ENCODE assay signal across 28 mouse cellular contexts in genomic region chr11:105899151-105899550, GRCm38 (mm10). TPM values are rescaled to one million over a fixed set of nuclear protein-coding genes. Genes with fewer than 3 reads are reported as not detected.
DNase-seq lines count a peak whose midpoint lies in the region; ATAC-seq and TF ChIP-seq lines count a peak whose summit lies in the region.
"Had no signal": no experiment of that assay in that cellular context is flagged by ENCODE, and none has a peak within 500 bp of the region (broad histone marks: within the 10 kb centered on the region; RNA-seq: fewer than 3 reads in every experiment).

No protein-coding gene starts in this region.

- 0 out of 2 replicates have a peak, but pooled peaks cover 7% of the 10 kb centered on the region for H3K4me1 ChIP-seq in heart, embryonic 15.5 days (replicated peaks)
- H3K4me1 ChIP-seq in ES-Bruce4 (ENCODE audit: control insufficient read depth, insufficient read depth, low read length) (no peaks in the 10 kb centered on the region), MEL (ENCODE audit: control insufficient read depth in 1 of 2, insufficient read depth in 2 of 2, low read length in 2 of 2) (no peaks in the 10 kb centered on the region)
- no peaks in the 10 kb centered on the region for H3K4me1 ChIP-seq in hindbrain, embryonic 14.5 days (replicated peaks; ENCODE audit: control insufficient read depth, insufficient read depth, low read length)
- H3K4me1 ChIP-seq: embryonic facial prominence, embryonic 12.5 days; embryonic facial prominence, embryonic 15.5 days; heart, embryonic 10.5 days; hindbrain, embryonic 15.5 days had no signal

- no peak for ATAC-seq in heart, embryonic 15.5 days (replicated peaks; ENCODE audit: insufficient number of reproducible peaks, insufficient read depth, low FRiP score, low read depth)
- ATAC-seq in activated CD4-positive, CD25-positive, alpha-beta regulatory T cell, adult 4 months, result no peak
- ATAC-seq in hindbrain, embryonic 14.5 days (ENCODE audit: low FRiP score), result no peak
- ATAC-seq: CD4-positive, CD25-positive, alpha-beta regulatory T cell, adult 4 months; forebrain, embryonic 14.5 days; forebrain, postnatal 0 days; intestine, postnatal 0 days; Patski had no signal

- 22% methylated on average over 1 of the region's 1 CpGs for WGBS in heart, embryonic 15.5 days
- WGBS in hindbrain, embryonic 14.5 days, result 50% methylated on average over 1 of the region's 1 CpGs

- no peak for TF ChIP-seq POLR2A in ES-Bruce4 (IDR thresholded peaks at IDR 0.05; ENCODE audit: insufficient read depth, low read length)
- TF ChIP-seq POLR2A in MEL (IDR thresholded peaks at IDR 0.05; ENCODE audit: control insufficient read depth in 1 of 2, insufficient read depth in 1 of 2, low read depth in 1 of 2, low read length in 2 of 2, poor library complexity in 1 of 2), result no peak

- H3K36me3 ChIP-seq in heart, embryonic 15.5 days, result peaks cover 24% of the 10 kb centered on the region
- H3K36me3 ChIP-seq in ES-Bruce4 (ENCODE audit: control insufficient read depth, insufficient read depth, low read length, poor library complexity, severe bottlenecking) (no peaks in the 10 kb centered on the region), MEL (ENCODE audit: control insufficient read depth in 1 of 2, insufficient read depth in 2 of 2, low read length in 2 of 2) (no peaks in the 10 kb centered on the region)
- H3K36me3 ChIP-seq in hindbrain, embryonic 14.5 days (replicated peaks; ENCODE audit: control insufficient read depth, insufficient read depth), result peaks cover 84% of the 10 kb centered on the region

- TF ChIP-seq EP300 in ES-Bruce4 (IDR thresholded peaks at IDR 0.05; ENCODE audit: insufficient read depth, low read depth, low read length), result no peak
- TF ChIP-seq EP300 in MEL (IDR thresholded peaks at IDR 0.05; ENCODE audit: low read depth in 1 of 2, low read length in 2 of 2), result no peak

- TF ChIP-seq RAD21 in MEL (IDR thresholded peaks at IDR 0.05; ENCODE audit: low read depth, low read length), result no peak

- TF ChIP-seq CTCF in ES-Bruce4 (IDR thresholded peaks at IDR 0.05; ENCODE audit: low read depth, low read length) (no peak), MEL (IDR thresholded peaks at IDR 0.05 in 2 of 3, conservative IDR thresholded peaks at IDR 0.05 in 1 of 3; ENCODE audit: control insufficient read depth in 1 of 3, insufficient read depth in 1 of 3, low read depth in 2 of 3, low read length in 3 of 3, poor library complexity in 1 of 3, severe bottlenecking in 1 of 3) (no peak)

- H3K4me2 ChIP-seq in heart, embryonic 15.5 days, result no peak overlapping the region
- H3K4me2 ChIP-seq in hindbrain, embryonic 14.5 days (replicated peaks), result no peak overlapping the region
- H3K4me2 ChIP-seq: embryonic facial prominence, embryonic 12.5 days; embryonic facial prominence, embryonic 15.5 days; heart, embryonic 13.5 days; hindbrain, embryonic 15.5 days had no signal

- no peak for DNase-seq in heart, adult 11 months
- peak; percentile 54 for DNase-seq in 3T3-L1 (ENCODE audit: low read depth, low spot score)
- peak; percentile 24 for DNase-seq in MEL (ENCODE audit: low read depth, low spot score)
- DNase-seq in kidney, adult 9 months, result no peak
- DNase-seq in hindbrain, embryonic 14.5 days (ENCODE audit: low spot score), result no peak
- DNase-seq: adrenal gland, postnatal 10 days; adrenal gland, postnatal 36 days; cerebellum, adult 18-20 months; cerebellum, adult 9-10 months; cerebellum, postnatal 25 days; forebrain, postnatal 0 days; gastrocnemius, postnatal 25 days; heart, adult 2 months; heart, postnatal 14 days; heart, postnatal 4 days; kidney, adult 2 months had no signal

- no peak overlapping the region for H3K9ac ChIP-seq in heart, embryonic 15.5 days
- no peak overlapping the region for H3K9ac ChIP-seq in ES-Bruce4 (ENCODE audit: low read depth, poor library complexity, severe bottlenecking)
- H3K9ac ChIP-seq in MEL (ENCODE audit: control insufficient read depth, low read depth, low read length, poor library complexity, severe bottlenecking), result no peak overlapping the region
- H3K9ac ChIP-seq in hindbrain, embryonic 14.5 days, result no peak overlapping the region
- H3K9ac ChIP-seq: embryonic facial prominence, embryonic 12.5 days; embryonic facial prominence, embryonic 15.5 days; forebrain, postnatal 0 days; heart, embryonic 13.5 days; hindbrain, embryonic 15.5 days had no signal

- H3K79me2 ChIP-seq in MEL (ENCODE audit: control insufficient read depth, insufficient read depth, low read length, poor library complexity), result no peaks in the 10 kb centered on the region

- H3K27me3 ChIP-seq in heart, embryonic 15.5 days, result no peaks in the 10 kb centered on the region
- no peaks in the 10 kb centered on the region; the same call in 1 of the 2 replicates for H3K27me3 ChIP-seq in ES-Bruce4 (ENCODE audit: control insufficient read depth, insufficient read depth, low read length, poor library complexity, severe bottlenecking)
- peaks cover 21 to 24% of the 10 kb centered on the region in 2 experiments for H3K27me3 ChIP-seq in MEL (ENCODE audit: control insufficient read depth in 1 of 2, insufficient read depth in 2 of 2, low read length in 2 of 2)
- H3K27me3 ChIP-seq in hindbrain, embryonic 14.5 days (ENCODE audit: control insufficient read depth, insufficient read depth, low read length), result no peaks in the 10 kb centered on the region
- H3K27me3 ChIP-seq: embryonic facial prominence, embryonic 12.5 days; embryonic facial prominence, embryonic 15.5 days; heart, embryonic 13.5 days; hindbrain, embryonic 15.5 days; Patski had no signal

- H3K9me3 ChIP-seq in heart, embryonic 15.5 days (replicated peaks), result no peaks in the 10 kb centered on the region
- H3K9me3 ChIP-seq in ES-Bruce4 (replicated peaks; ENCODE audit: control insufficient read depth, insufficient read depth, low read length, poor library complexity, severe bottlenecking) (no peaks in the 10 kb centered on the region), MEL (replicated peaks; ENCODE audit: insufficient read depth, low read length) (no peaks in the 10 kb centered on the region)
- H3K9me3 ChIP-seq in hindbrain, embryonic 14.5 days (ENCODE audit: control insufficient read depth, low read length), result no peaks in the 10 kb centered on the region
- H3K9me3 ChIP-seq: embryonic facial prominence, embryonic 12.5 days; embryonic facial prominence, embryonic 15.5 days; heart, embryonic 10.5 days; heart, embryonic 13.5 days; hindbrain, embryonic 15.5 days had no signal

- H3K27ac ChIP-seq in heart, embryonic 15.5 days, result 0 out of 2 replicates have a peak overlapping the region, but pooled peaks have one; percentile 12
- peak overlapping the region; percentile 44; the same call in 1 of the 2 replicates for H3K27ac ChIP-seq in ES-Bruce4 (ENCODE audit: insufficient read depth, low read length)
- no peak overlapping the region for H3K27ac ChIP-seq in MEL (ENCODE audit: control insufficient read depth, low read depth, low read length)
- H3K27ac ChIP-seq in hindbrain, embryonic 14.5 days, result no peak overlapping the region
- H3K27ac ChIP-seq: embryonic facial prominence, embryonic 12.5 days; embryonic facial prominence, embryonic 15.5 days; heart, adult 2 months; heart, embryonic 10.5 days; heart, embryonic 13.5 days; hindbrain, embryonic 15.5 days had no signal

- H3K4me3 ChIP-seq in heart, embryonic 15.5 days, result no peak overlapping the region
- no peak overlapping the region for H3K4me3 ChIP-seq in ES-Bruce4 (ENCODE audit: low read depth, low read length)
- H3K4me3 ChIP-seq in MEL (ENCODE audit: control insufficient read depth in 1 of 2, insufficient read depth in 1 of 2, low read depth in 2 of 2, low read length in 2 of 2), result no peak overlapping the region
- H3K4me3 ChIP-seq in hindbrain, embryonic 14.5 days (replicated peaks; ENCODE audit: low read length), result no peak overlapping the region
- H3K4me3 ChIP-seq: embryonic facial prominence, embryonic 12.5 days; embryonic facial prominence, embryonic 15.5 days; heart, adult 2 months; heart, embryonic 10.5 days; heart, embryonic 13.5 days; hindbrain, embryonic 15.5 days had no signal

TF ChIP-seq in MEL, 35 proteins besides CTCF, POLR2A, EP300 and RAD21:
- TF ChIP-seq SMC3 (IDR thresholded peaks at IDR 0.05; ENCODE audit: low read depth, low read length) (no peak), NELFE (IDR thresholded peaks at IDR 0.05; ENCODE audit: low read depth, low read length) (no peak), SIN3A (IDR thresholded peaks at IDR 0.05; ENCODE audit: low read length) (no peak), CHD1 (IDR thresholded peaks at IDR 0.05; ENCODE audit: low read depth, low read length) (no peak), MYC (IDR thresholded peaks at IDR 0.05; ENCODE audit: low read depth, low read length) (no peak), MAZ (IDR thresholded peaks at IDR 0.05; ENCODE audit: low read depth, low read length) (no peak), MAX (IDR thresholded peaks at IDR 0.05; ENCODE audit: low read length) (no peak), JUND (IDR thresholded peaks at IDR 0.05; ENCODE audit: low read depth, low read length) (no peak), MEF2A (IDR thresholded peaks at IDR 0.05; ENCODE audit: extremely low read depth, insufficient replicate concordance, low read depth, low read length, poor library complexity, severe bottlenecking) (no peak), USF1 (IDR thresholded peaks at IDR 0.05; ENCODE audit: low read depth, low read length) (no peak), TAL1 (IDR thresholded peaks at IDR 0.05; ENCODE audit: low read length) (no peak), MAFK (IDR thresholded peaks at IDR 0.05; ENCODE audit: borderline replicate concordance, low read depth, low read length) (no peak), BHLHE40 (IDR thresholded peaks at IDR 0.05; ENCODE audit: borderline replicate concordance, low read depth, low read length) (no peak), ZC3H11A (IDR thresholded peaks at IDR 0.05; ENCODE audit: low read depth, low read length) (no peak), ETS1 (IDR thresholded peaks at IDR 0.05; ENCODE audit: low read depth, low read length) (no peak), ZMIZ1 (IDR thresholded peaks at IDR 0.05; ENCODE audit: low read depth, low read length) (no peak), GABPA (IDR thresholded peaks at IDR 0.05; ENCODE audit: low read depth, low read length) (no peak), TBP (IDR thresholded peaks at IDR 0.05; ENCODE audit: low read depth, low read length) (no peak), GATA1 (IDR thresholded peaks at IDR 0.05; ENCODE audit: low read depth, low read length) (no peak)

RNA-seq across cellular contexts. Expression of gene Cyb561, which starts 54.0 kb away (rescaled TPM):
- 6.2 and 16.8 TPM in 2 replicates for polyA plus RNA-seq in heart, embryonic 15.5 days (2015; fragmentation: Nextera tagmentation; extraction: Ambion mirVana)
- polyA plus RNA-seq in ES-Bruce4 (2011; ENCODE audit: insufficient read depth, insufficient read length, low read depth, missing spikeins) (21.4 TPM in 2 replicates), MEL (2012; ENCODE audit: insufficient read depth in 1 of 2, insufficient read length in 2 of 2, low read depth in 1 of 2, low replicate concordance in 2 of 2, missing spikeins in 1 of 2) (10 to 100 TPM in 1 of 2 experiments, not detected in 1; 43.9 TPM)
- total RNA-seq in MEL (2012; rRNA removed), result 24.8 and 32.8 TPM in 2 replicates
- 1 to 10 TPM in 1 of 2 experiments, under 1 TPM in 1; 0.63 to 1.4 TPM for polyA plus RNA-seq in activated CD4-positive, CD25-positive, alpha-beta regulatory T cell, adult 4 months (2017; shearing (Covaris generic))
- polyA plus RNA-seq in hindbrain, embryonic 14.5 days (2014; fragmentation: Nextera tagmentation; extraction: Ambion mirVana), result 48.9 and 55.1 TPM in 2 replicates

Comparison
In these comparisons a context has a peak if more than half of its experiments do, and no peak if none do; other contexts are left out.
1. H3K27ac ChIP-seq: peak in heart, embryonic 15.5 days (single experiment) and ES-Bruce4 (single experiment); none in MEL (single experiment) and hindbrain, embryonic 14.5 days (single experiment).
2. DNase-seq: peak in 3T3-L1 (single experiment) and MEL (single experiment); none in heart, adult 11 months (single experiment), kidney, adult 9 months (single experiment) and hindbrain, embryonic 14.5 days (single experiment).